Mouse (Mus musculus) heart, postnatal 0 days (tissue): ENCODE measurements around the gene Tmtc1. TPM values are rescaled to one million over a fixed set of nuclear protein-coding genes. Genes with fewer than 3 reads are reported as not detected.

Experiments
- ATAC-seq: fragments of 200-750 bp; cut with Nextera tagmentation; 2 replicates; pipeline ENCODE4 v1.8.0; 2017; ENCODE audit warnings: low read depth, moderate number of reproducible peaks, moderate library complexity; ENCODE audit not compliant: insufficient read depth
- DNase-seq: peaks from one replicate; pipeline ENCODE4 v3.0.0-alpha.2; 2016; ENCODE audit warnings: low spot score
- H3K27ac ChIP-seq: fragments of 300-500 bp; sonication (generic); 2 replicates; pipeline ENCODE4 v1.5.1; 2014; ENCODE audit warnings: low read depth, mild to moderate bottlenecking
- H3K27me3 ChIP-seq: fragments of 300-500 bp; sonication (generic); 2 replicates; pipeline ENCODE4 v1.6.1; 2014; ENCODE audit warnings: low read length, mixed read lengths; ENCODE audit not compliant: control insufficient read depth, insufficient read depth
- H3K36me3 ChIP-seq: fragments of 300-500 bp; sonication (generic); replicated peaks from 2 replicates; pipeline ENCODE4 v1.6.1; 2014; ENCODE audit warnings: low read length, mixed read lengths; ENCODE audit not compliant: control insufficient read depth, insufficient read depth
- H3K4me1 ChIP-seq: fragments of 300-500 bp; sonication (generic); 2 replicates; pipeline ENCODE4 v1.6.1; 2014; ENCODE audit warnings: antibody characterized with exemption; ENCODE audit not compliant: control insufficient read depth, insufficient read depth
- H3K4me2 ChIP-seq: fragments of 300-500 bp; sonication (generic); 2 replicates; pipeline ENCODE4 v1.6.1; 2014; ENCODE audit warnings: low read depth, mild to moderate bottlenecking, low read length, moderate library complexity
- H3K4me3 ChIP-seq: fragments of 300-500 bp; sonication (generic); 2 replicates; pipeline ENCODE4 v1.5.1; 2014; ENCODE audit warnings: low read depth, low read length
- H3K9ac ChIP-seq: fragments of 300-500 bp; sonication (generic); replicated peaks from 2 replicates; pipeline ENCODE4 v1.6.1; 2014; ENCODE audit warnings: low read depth, low read length, mixed read lengths
- H3K9me3 ChIP-seq: fragments of 300-500 bp; sonication (generic); replicated peaks from 2 replicates; pipeline ENCODE4 v1.6.1; 2016; ENCODE audit warnings: low read length; ENCODE audit not compliant: control insufficient read depth
- CTCF ChIP-seq: IDR thresholded peaks from 2 replicates; pipeline ENCODE4 v1.5.1; 2016; ENCODE audit warnings: antibody characterized with exemption, control low read depth, low read depth
- EP300 ChIP-seq: IDR thresholded peaks from 2 replicates; pipeline ENCODE4 v1.6.1; 2016; ENCODE audit warnings: antibody characterized with exemption, low read depth
- WGBS: fragments of 180-500 bp; shearing (Covaris S2); extraction: QIAGEN DNeasy Blood & Tissue Kit; methylation state at CpG from one replicate; pipeline ENCODE4 v1.1.7; 2014; 5-methylcytosine and 5-hydroxymethylcytosine counted together
- polyA plus RNA-seq: library from polyadenylated mRNA; unstranded; fragments of >200 nt; fragmentation: Nextera tagmentation; extraction: Ambion mirVana; gene quantifications from 2 replicates; pipeline ENCODE4 v1.2.1, GENCODE M21; 2015
- total RNA-seq: library from RNA; depleted of rRNA; stranded (reverse); fragments of >200 nt; gene quantifications from 2 replicates; pipeline ENCODE4 v1.2.3, GENCODE M21; 2014; ENCODE audit warnings: low replicate concordance

Gene Tmtc1
- total and polyA plus RNA-seq, 2 experiments from 2014 or later: 2.5 to 28.9 TPM

- H3K36me3 ChIP-seq: 0 out of 2 replicates have a peak, but pooled peaks cover 14% of the 10 kb centered on the region
- no peak for DNase-seq
- no peak for ATAC-seq
- H3K27me3 ChIP-seq: no peaks in the 10 kb centered on the region
- no peaks in the 10 kb centered on the region for H3K4me1 ChIP-seq
- H3K27ac ChIP-seq: no peak overlapping the region
- no peak for TF ChIP-seq EP300
- no peak overlapping the region for H3K4me2 ChIP-seq
- no peak overlapping the region for H3K9ac ChIP-seq
- no peak overlapping the region for H3K4me3 ChIP-seq
- no peaks in the 10 kb centered on the region for H3K9me3 ChIP-seq
Measured at GRCm38 (mm10) chr6:148329976-148330375, 114.2 kb downstream of the Tmtc1 start.

- Histone ChIP-seq H3K4me3 (no peak overlapping the region), H3K4me1 (no peaks in the 10 kb centered on the region), H3K27ac (no peak overlapping the region), H3K9me3 (no peaks in the 10 kb centered on the region), H3K4me2 (no peak overlapping the region), H3K9ac (no peak overlapping the region), H3K27me3 (no peaks in the 10 kb centered on the region), H3K36me3 (0 out of 2 replicates have a peak, but pooled peaks cover 12% of the 10 kb centered on the region)
- no peak for DNase-seq
- 58% methylated on average over 2 of the region's 2 CpGs for WGBS
- TF ChIP-seq CTCF: no peak
- no peak for TF ChIP-seq EP300
- no peak for ATAC-seq
Measured at GRCm38 (mm10) chr6:148328928-148329327, 115.3 kb downstream of the Tmtc1 start.

GRCm38 (mm10) chr6:148328130-148328529, 116.1 kb downstream of the Tmtc1 start:
- TF ChIP-seq CTCF (no peak), EP300 (no peak)
- 51% methylated on average over 6 of the region's 6 CpGs for WGBS

DNA sequence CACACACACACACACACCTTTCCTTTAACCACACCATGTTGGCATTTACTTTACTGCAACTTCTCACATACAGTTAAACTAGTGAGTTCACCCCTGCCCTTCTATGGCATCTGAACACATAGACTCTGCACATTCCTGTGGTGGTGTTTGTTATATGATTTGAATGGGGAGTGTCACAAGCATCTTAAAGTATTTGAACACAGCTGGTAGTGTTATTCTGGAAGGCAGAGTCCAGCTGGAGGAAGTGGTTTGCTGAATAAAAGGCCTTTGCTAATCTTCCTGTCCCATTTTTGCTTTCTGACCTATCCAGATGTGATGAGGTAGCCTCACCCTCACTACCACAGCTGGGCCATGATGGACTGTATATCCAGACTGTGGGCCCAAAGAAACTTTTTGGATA, 125.5 kb downstream of the Tmtc1 start:
- H3K4me3 ChIP-seq: no peak overlapping the region
- H3K4me1 ChIP-seq: peaks cover 5% of the 10 kb centered on the region
- DNase-seq (no peak), ATAC-seq (no peak; the same call in 1 of the 2 replicates)
- TF ChIP-seq CTCF (no peak), EP300 (no peak)
- no peaks in the 10 kb centered on the region for H3K27me3 ChIP-seq
- H3K9me3 ChIP-seq: no peaks in the 10 kb centered on the region
- no peak overlapping the region for H3K4me2 ChIP-seq
- H3K36me3 ChIP-seq: no peaks in the 10 kb centered on the region
- H3K9ac ChIP-seq: no peak overlapping the region
- no peak overlapping the region for H3K27ac ChIP-seq

More at GRCm38 (mm10) chr6:148328130-148328529, 116.1 kb downstream of the Tmtc1 start:
- Histone ChIP-seq H3K4me2 (no peak overlapping the region), H3K4me3 (no peak overlapping the region), H3K36me3 (0 out of 2 replicates have a peak, but pooled peaks cover 13% of the 10 kb centered on the region), H3K27ac (no peak overlapping the region), H3K9me3 (no peaks in the 10 kb centered on the region), H3K27me3 (no peaks in the 10 kb centered on the region), H3K4me1 (no peaks in the 10 kb centered on the region), H3K9ac (no peak overlapping the region)
- no peak for DNase-seq
- no peak for ATAC-seq

DNA sequence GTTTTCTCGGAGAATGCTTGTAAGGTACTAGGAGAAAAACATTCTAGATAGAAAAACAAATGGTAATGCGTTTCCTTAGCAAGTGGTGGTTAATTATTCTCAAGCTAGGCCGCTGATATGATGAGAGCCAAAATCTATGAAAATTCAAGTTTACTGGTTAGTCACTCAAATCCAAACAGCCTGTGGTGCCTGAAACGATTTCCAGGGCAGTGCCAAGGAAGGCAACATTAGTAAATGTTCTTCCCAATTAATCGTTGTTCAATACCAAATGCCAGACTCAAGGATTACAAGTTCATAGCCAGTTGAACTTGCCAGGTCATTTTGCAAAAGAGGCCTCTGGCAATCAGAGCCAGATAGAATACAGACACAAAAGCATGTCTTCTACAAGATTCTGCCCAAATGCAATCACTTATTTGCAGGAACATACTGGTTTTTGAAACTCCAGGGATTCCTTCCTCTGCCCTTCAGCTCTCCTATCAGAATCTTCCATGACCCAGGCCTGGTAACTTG, 128.6 kb downstream of the Tmtc1 start:
- Histone ChIP-seq H3K9me3 (no peaks in the 10 kb centered on the region), H3K36me3 (no peaks in the 10 kb centered on the region), H3K27me3 (no peaks in the 10 kb centered on the region), H3K4me1 (peaks cover 5% of the 10 kb centered on the region), H3K27ac (no peak overlapping the region), H3K4me3 (no peak overlapping the region), H3K4me2 (no peak overlapping the region), H3K9ac (no peak overlapping the region)
- ATAC-seq: no peak
- TF ChIP-seq EP300 (no peak), CTCF (no peak)
- WGBS: 81% methylated on average over 5 of the region's 5 CpGs
- no peak for DNase-seq

DNA sequence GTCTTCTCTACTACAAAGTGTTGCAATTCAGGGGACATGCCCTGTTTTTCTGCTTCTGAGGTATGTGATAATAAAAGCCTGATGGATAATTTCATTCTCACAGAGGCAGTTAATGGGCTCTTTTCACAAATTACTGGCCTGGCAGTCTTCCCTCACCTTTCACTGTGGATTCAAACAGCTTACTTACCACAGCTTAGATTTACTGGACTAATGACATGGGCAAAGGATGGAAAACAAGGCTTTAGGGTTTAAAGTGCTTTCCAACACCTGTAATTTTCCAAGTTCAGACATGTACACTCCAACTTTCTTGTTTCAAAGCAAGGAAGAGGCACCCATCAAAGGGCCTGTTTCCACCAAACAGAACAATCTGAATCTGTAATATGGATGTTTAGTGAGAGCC, 129.1 kb downstream of the Tmtc1 start:
- DNase-seq: no peak
- H3K4me3 ChIP-seq: no peak overlapping the region
- H3K9me3 ChIP-seq: no peaks in the 10 kb centered on the region
- ATAC-seq: no peak
- H3K9ac ChIP-seq: no peak overlapping the region
- H3K36me3 ChIP-seq: no peaks in the 10 kb centered on the region
- no peak overlapping the region for H3K4me2 ChIP-seq
- no peak overlapping the region for H3K27ac ChIP-seq
- H3K4me1 ChIP-seq: peaks cover 5% of the 10 kb centered on the region
- no peak for TF ChIP-seq EP300
- TF ChIP-seq CTCF: no peak
- no peaks in the 10 kb centered on the region for H3K27me3 ChIP-seq
